Mouse (Mus musculus) liver, postnatal 0 days (tissue): ENCODE data around the gene Lrrc1.

Experiments used
- CTCF ChIP-seq: sonication (generic); IDR thresholded peaks from 2 replicates; pipeline ENCODE4 v1.5.1; 2016; ENCODE audit warnings: antibody characterized with exemption, low read depth
- EP300 ChIP-seq: IDR thresholded peaks from 2 replicates; pipeline ENCODE4 v1.6.1; 2016; ENCODE audit warnings: antibody characterized with exemption, low read depth, mild to moderate bottlenecking

DNA sequence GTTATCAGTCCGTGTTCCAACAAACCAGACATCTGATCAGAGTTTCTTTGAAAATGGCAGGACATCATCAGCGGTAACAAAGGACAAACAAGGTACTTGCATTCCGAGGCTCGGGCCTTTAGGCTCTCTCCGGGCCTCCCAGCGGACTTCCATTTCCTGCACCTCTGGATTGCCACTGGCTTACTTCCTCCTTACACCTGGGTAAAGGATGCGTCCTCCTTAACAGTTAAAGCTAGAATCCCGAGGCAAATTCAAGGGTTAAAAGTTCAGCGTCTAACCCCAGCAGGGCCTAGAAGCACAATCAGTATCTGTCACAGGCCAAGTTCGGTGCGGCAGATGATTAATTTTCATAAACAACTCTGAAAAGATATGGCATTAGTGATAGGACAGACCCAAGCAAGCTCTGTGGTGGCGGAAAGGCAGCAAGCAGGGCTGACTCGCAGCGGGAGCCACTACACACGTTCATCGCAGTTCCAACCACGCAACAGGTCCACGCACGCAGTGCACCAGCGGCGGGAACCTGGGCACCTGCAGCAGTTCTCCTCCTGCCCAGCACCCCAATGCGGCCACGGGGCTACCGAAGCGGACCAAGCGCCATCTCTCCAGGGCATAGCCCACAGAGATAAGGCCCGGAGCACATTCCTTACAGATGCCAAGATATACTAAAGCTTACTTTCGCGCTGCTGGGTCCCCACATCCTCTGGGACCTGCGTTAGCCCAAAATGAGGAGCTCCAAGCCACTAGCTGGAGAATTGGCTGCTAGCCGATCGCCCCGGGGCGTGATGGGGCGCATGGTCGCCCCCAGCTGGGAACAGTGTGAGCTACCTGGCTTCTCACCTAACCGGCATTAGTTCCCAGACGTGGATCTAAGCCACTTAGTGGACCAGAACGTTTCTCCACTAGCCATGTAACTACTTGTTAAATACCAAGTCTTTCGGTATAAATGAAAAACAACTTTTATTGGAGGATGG is 1.0 kb downstream of the Lrrc1 start:
- TF ChIP-seq CTCF: peak; percentile 26; the same call in 1 of the 2 replicates
- TF ChIP-seq EP300: no peak
